Mouse (Mus musculus) ES-E14 (cell line): Measurements from ENCODE around the gene Rps7. TPM values are rescaled to one million over a fixed set of nuclear protein-coding genes. Genes with fewer than 3 reads are reported as not detected.

Source experiments
- DNase-seq: peaks from one replicate; pipeline ENCODE4 v3.0.0-alpha.2; 2013; ENCODE audit warnings: low read depth, low spot score
- H3K27ac ChIP-seq: 2 replicates; pipeline ENCODE4 v1.5.1; 2012; ENCODE audit warnings: low read depth, mild to moderate bottlenecking, low read length, moderate library complexity, mixed read lengths; ENCODE audit not compliant: poor library complexity, insufficient read depth, severe bottlenecking
- H3K36me3 ChIP-seq: 2 replicates; pipeline ENCODE4 v1.6.1; 2012; ENCODE audit warnings: mild to moderate bottlenecking, low read length, moderate library complexity, mixed read lengths; ENCODE audit not compliant: control insufficient read depth, poor library complexity, insufficient read depth, severe bottlenecking
- H3K4me1 ChIP-seq, 2 experiments: fragments of 150-350 bp in 1 of 2; sonication (generic) in 1 of 2; 2 replicates each; pipeline ENCODE4 v1.6.1; 2012; ENCODE audit warnings: low read length in 2 of 2, mild to moderate bottlenecking in 1 of 2, mixed read lengths in 1 of 2; ENCODE audit not compliant: control insufficient read depth in 2 of 2, insufficient read depth in 2 of 2, poor library complexity in 1 of 2
- H3K4me3 ChIP-seq, 2 experiments: fragments of 150-350 bp in 1 of 2; sonication (generic) in 1 of 2; 2 replicates each; pipeline ENCODE4 v1.5.1; 2012; ENCODE audit warnings: low read length in 2 of 2, low read depth in 1 of 2, mild to moderate bottlenecking in 1 of 2, mixed read lengths in 1 of 2; ENCODE audit not compliant: insufficient read depth in 1 of 2, poor library complexity in 1 of 2, severe bottlenecking in 1 of 2
- H3K9ac ChIP-seq: 2 replicates; pipeline ENCODE4 v1.6.1; 2012; ENCODE audit warnings: low read depth, mild to moderate bottlenecking, low read length, mixed read lengths; ENCODE audit not compliant: poor library complexity, insufficient read depth, severe bottlenecking
- H3K9me3 ChIP-seq: fragments of 150-350 bp; sonication (generic); 2 replicates; pipeline ENCODE4 v1.6.1; 2012; ENCODE audit warnings: low read depth, mild to moderate bottlenecking, low read length; ENCODE audit not compliant: control insufficient read depth, insufficient read depth
- CHD2 ChIP-seq: IDR thresholded peaks from 2 replicates; pipeline ENCODE4 v1.6.1; 2014; ENCODE audit warnings: mild to moderate bottlenecking, low read depth, low read length, inconsistent platforms
- HCFC1 ChIP-seq: IDR thresholded peaks from 2 replicates; pipeline ENCODE4 v1.6.1; 2012; ENCODE audit warnings: low read length, inconsistent platforms, borderline replicate concordance; ENCODE audit not compliant: insufficient read depth
- MAFK ChIP-seq: IDR thresholded peaks from 2 replicates; pipeline ENCODE4 v1.6.1; 2014; ENCODE audit warnings: mild to moderate bottlenecking, low read depth, low read length, inconsistent platforms; ENCODE audit not compliant: insufficient read depth
- ZC3H11A ChIP-seq: IDR thresholded peaks from 2 replicates; pipeline ENCODE4 v1.6.1; 2012; ENCODE audit warnings: low read depth, mild to moderate bottlenecking, inconsistent platforms, low read length, borderline replicate concordance
- ZNF384 ChIP-seq: IDR thresholded peaks from 2 replicates; pipeline ENCODE4 v1.6.1; 2012; ENCODE audit warnings: low read depth, low read length, inconsistent platforms
- in situ Hi-C, 2 experiments: fragments of 600-800 bp; cut with MboI; formaldehyde crosslinking; loops; one replicate each; pipeline ENCODE4 v1.15.1; 2025; ENCODE audit warnings: low sequenced_read_pairs in 2 of 2, inconsistent platforms in 1 of 2; ENCODE audit not compliant: unreplicated experiment in 2 of 2
- total RNA-seq: library from RNA; depleted of rRNA; stranded (reverse); fragments of 300-350 nt; gene quantifications from 2 replicates; pipeline ENCODE4 v1.2.3, GENCODE M21; 2012

The Rps7 gene
- total RNA-seq, 1 experiment = 1,705 TPM

GRCm38 (mm10) chr12:28622641-28623040 is 13.1 kb downstream of the Rps7 start:
- in situ Hi-C loops = no loop called here
- TF ChIP-seq HCFC1 = no peak
- no peak for TF ChIP-seq CHD2
- TF ChIP-seq MAFK = no peak
- no peak for TF ChIP-seq ZNF384
- TF ChIP-seq ZC3H11A = no peak
- H3K27ac ChIP-seq = no peak overlapping the region
- no peak for DNase-seq
- H3K4me3 ChIP-seq = no peak overlapping the region
- H3K9me3 ChIP-seq = no peaks in the 10 kb centered on the region
- H3K36me3 ChIP-seq = no peaks in the 10 kb centered on the region
- no peak overlapping the region for H3K9ac ChIP-seq
- no peaks in the 10 kb centered on the region for H3K4me1 ChIP-seq

DNA sequence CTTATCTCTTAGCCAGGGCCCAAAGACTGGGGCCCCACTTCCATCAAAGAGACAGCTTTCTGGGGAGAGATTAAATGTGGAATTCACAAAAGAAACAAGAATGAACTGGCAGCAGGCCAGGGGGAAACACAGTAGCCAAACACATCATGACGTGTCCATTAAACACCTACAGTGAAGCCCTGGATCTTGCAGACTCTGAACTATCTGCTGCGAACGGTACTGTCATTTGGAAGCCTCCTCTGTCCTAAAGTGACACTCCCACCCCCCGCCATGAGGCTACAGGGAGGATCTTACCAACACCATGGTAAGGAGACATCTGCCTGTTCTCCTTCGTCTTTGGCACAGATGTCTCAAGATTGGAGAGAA is 13.6 kb downstream of the Rps7 start:
- Histone ChIP-seq H3K4me1 (no peaks in the 10 kb centered on the region), H3K36me3 (no peaks in the 10 kb centered on the region), H3K9ac (no peak overlapping the region), H3K4me3 (no peak overlapping the region), H3K27ac (no peak overlapping the region), H3K9me3 (no peaks in the 10 kb centered on the region)
- DNase-seq = no peak
- in situ Hi-C loops = no loop called here
- TF ChIP-seq HCFC1 (no peak), MAFK (no peak), ZC3H11A (no peak)

- Histone ChIP-seq H3K4me1 (no peaks in the 10 kb centered on the region), H3K9ac (no peak overlapping the region), H3K36me3 (no peaks in the 10 kb centered on the region), H3K9me3 (no peaks in the 10 kb centered on the region), H3K27ac (no peak overlapping the region), H3K4me3 (no peak overlapping the region)
- in situ Hi-C loops = no loop called here
- DNase-seq = no peak
- TF ChIP-seq HCFC1 (no peak), CHD2 (no peak), ZNF384 (no peak), MAFK (no peak), ZC3H11A (no peak)
Observed at GRCm38 (mm10) chr12:28621451-28622166, 14.1 kb downstream of the Rps7 start.

DNA sequence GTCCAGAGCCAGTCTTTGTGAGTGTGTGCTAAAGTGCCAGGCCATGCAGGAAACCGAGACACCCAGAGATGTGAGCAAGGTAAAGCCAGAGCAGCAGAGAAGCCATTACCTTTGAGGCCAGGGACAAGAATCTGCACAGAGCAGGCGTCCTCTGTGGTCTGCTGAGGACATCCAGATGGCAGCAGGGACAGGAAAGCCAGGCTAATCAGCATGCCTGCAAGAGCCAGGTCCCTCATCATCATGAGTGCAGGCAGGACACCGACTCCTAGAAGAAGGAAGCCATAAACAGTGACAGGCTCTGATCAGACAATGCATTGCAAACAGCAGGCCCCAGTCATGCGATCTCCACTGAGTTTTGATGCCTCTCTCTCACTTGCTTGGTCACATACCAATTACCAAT is 18.5 kb downstream of the Rps7 start:
- TF ChIP-seq CHD2 = no peak
- no peak for TF ChIP-seq ZNF384
- no peak for TF ChIP-seq MAFK
- TF ChIP-seq HCFC1 = no peak
- no peak for TF ChIP-seq ZC3H11A
- H3K27ac ChIP-seq = no peak overlapping the region

DNA sequence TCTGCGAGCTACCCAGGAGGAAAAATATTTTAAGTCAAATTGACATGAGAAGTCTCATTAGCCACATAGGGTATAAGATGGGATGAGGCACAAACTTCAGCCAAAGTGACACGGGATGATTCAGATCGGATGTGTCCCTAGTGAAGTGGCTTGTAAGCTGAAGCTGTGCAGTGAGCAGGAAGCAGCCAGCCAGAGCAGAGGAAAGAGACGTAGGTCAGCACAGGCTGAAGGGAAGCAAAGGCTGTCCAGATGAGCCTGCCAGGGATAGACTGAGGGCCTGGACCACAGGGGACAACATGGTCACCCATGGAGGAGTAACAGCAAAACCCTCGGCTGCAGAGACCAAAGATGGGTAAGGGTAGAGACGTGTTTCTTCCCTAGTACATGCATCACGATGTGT is 21.4 kb downstream of the Rps7 start:
- DNase-seq = no peak
- no peak for TF ChIP-seq HCFC1
- TF ChIP-seq ZNF384 = no peak
- TF ChIP-seq MAFK = no peak
- no peaks in the 10 kb centered on the region for H3K9me3 ChIP-seq

More for the DNA sequence above, 18.5 kb downstream of the Rps7 start:
- Histone ChIP-seq H3K4me3 (no peak overlapping the region), H3K9me3 (no peaks in the 10 kb centered on the region), H3K9ac (no peak overlapping the region), H3K36me3 (no peaks in the 10 kb centered on the region), H3K4me1 (no peaks in the 10 kb centered on the region)
- DNase-seq = no peak
- in situ Hi-C loops = no loop called here

More for the DNA sequence above, 21.4 kb downstream of the Rps7 start:
- no peak overlapping the region for H3K9ac ChIP-seq
- no peaks in the 10 kb centered on the region for H3K36me3 ChIP-seq
- H3K27ac ChIP-seq = no peak overlapping the region
- no peak overlapping the region for H3K4me3 ChIP-seq
- H3K4me1 ChIP-seq = no peaks in the 10 kb centered on the region
- in situ Hi-C loops = no loop called here
